Mouse (Mus musculus) A20 (cell line): ENCODE measurements around the gene Gse1.

Experiments used
- DNase-seq: peaks from one replicate; pipeline ENCODE4 v3.0.0-alpha.2; 2011; ENCODE audit warnings: low read depth, low spot score

Gene Gse1

DNA sequence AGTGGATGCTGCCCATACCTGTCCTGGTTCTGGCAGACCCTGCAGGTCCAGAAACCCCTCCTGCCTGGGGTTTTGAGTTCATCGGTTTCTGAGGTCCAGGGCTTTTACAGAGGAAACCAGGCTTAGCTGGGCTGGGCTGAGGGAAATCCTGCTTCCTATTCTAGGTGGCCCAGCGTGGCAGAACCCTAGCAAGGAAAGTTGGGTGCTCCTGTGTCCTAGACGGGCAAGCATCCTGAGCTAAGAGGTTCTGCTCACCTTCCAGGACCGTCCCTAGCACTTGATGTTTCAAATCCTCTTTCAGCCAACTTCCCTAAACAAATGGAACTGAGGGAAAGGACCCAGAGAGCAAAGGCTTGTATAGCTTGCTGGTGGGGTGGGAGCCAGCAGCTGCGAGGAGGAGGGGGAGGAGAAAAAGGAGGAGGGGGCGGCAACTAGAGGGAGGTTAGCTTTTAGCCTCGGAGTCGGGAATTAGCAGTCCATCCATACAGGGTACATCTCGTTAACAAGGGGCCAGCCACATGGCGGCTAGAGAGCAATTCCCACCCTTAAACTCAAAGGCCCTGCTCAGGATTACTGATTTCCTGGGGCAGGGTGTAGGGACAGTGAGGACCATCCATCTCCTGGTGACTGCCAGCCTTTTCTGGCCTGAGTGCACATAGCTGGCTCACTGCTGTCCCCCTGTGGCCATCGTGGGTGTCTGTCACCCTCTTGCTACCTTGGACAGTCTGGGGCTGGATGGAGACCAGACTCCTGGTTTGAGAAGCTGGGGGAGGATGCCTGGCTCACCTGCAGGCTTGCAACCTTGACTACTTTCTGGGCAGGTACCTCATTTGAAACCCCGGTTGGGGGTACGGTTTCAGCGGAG is 306.5 kb downstream of the Gse1 start:
- DNase-seq = peak; percentile 91

DNA sequence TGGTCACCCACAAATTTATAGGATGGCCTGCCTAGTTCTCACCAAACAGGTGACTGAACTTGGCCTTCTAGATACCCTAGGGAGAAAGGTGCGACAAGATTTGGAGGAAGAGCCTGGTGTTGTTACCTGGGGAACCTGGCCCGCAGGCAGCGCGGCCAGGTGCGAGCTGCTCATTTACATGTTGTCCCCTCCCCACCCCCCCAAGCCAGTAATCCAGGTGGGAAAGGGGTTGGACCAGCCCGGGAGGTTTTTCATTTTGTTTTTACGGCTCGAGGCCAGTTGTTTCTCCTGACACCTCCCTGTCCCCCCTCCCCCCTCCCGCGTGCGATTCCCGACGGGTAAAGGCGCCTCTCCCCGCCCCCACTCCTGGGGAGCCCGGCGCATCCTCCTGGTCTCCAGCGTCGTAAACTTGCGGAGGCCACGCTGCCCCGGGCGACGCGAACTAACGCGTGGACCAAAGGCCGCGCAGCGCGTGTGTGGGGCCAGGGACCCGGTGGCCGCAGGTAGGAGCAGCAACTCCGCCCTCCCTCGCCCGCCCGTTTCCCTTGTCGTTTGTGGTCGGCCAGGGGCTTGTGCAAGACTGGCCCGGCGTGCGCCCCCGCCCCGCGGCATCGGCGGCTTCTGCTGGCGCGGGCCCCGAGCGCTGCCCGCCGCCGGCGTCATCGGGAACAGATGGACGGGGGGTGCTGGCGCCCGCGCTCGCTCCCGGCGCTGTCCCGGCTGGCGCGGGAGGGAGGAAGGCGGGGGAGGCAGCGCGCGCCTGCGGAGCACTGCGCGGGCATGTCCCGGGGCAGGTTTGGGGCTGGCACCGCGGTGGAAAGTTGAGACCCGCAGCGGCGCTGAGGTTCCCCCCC is 307.4 kb downstream of the Gse1 start:
- peak; percentile 87 for DNase-seq

DNA sequence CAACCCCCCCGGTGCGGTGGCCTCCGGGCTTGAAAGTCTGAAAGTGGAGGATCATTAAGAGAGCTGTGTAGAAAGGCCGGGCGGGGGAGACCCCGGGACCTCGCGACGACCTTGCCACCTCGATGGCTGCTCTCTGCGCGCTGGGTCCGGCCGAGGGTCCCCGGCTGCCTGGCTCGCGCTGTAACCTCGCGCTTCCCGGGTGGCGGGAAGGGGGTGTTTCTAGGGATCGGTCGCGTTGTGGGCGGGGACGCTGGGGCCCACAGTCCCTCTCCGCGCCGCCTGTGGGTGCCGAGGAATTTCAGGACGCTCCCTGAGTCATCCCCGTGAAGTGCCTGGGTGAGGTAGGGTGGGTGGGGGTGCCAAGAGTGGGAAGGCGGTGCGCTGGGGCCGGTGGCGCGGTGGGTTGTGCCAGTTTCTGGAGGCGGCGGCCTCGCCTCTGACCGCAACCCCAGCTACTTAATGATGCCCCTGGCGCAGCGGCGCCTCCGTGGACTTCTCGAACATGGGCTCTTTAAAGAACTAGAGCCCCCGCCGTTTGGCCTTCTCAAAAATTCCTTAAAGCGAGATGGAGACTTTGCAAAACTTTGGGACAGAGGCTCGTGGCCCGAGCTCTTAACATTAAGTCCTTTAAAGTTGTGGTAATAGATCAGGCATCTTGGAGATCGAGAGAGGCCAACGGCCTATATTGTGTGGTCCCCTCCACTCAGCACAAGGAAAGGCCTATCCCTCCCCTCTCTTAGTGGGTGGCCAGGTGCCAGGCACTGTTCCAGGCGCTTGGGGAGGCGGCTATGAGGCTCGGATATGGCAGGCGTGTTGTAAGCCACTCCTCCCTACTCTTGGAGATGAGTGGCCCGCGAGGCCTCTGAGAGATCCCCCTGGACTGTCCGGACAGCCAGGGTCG is 308.3 kb downstream of the Gse1 start:
- DNase-seq = peak; percentile 88

DNA sequence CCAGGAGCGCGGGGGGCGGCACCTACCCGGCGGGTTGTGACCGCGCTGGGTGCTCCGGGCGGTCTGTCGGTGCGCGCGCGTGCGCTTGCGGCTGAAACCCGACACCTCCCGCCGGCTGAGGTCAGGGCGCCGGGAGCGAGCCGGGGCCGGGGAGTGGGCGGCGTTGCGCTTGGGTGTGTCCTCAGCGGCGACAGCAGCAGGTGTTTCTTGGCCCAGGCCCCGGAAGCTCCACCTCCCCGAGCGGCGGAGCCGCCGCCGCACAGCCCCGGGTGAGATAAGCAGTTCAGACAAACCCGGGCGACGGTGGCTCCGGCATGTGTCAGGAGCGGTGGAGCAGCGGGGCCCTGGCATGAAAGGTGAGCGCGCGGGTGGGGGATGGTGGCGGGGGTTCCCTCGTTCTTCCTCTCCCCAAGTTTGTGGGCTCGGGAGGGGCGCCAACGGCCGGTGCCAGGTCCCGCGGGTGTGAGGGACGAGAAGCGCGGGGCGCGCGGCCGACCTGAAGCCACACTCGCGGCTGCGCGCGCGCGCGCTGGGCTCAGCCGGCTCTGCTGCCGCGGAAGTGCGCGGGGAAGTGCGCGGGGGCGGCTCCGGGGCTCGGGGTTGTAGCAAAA is 309.1 kb downstream of the Gse1 start:
- peak; percentile 96 for DNase-seq

DNA sequence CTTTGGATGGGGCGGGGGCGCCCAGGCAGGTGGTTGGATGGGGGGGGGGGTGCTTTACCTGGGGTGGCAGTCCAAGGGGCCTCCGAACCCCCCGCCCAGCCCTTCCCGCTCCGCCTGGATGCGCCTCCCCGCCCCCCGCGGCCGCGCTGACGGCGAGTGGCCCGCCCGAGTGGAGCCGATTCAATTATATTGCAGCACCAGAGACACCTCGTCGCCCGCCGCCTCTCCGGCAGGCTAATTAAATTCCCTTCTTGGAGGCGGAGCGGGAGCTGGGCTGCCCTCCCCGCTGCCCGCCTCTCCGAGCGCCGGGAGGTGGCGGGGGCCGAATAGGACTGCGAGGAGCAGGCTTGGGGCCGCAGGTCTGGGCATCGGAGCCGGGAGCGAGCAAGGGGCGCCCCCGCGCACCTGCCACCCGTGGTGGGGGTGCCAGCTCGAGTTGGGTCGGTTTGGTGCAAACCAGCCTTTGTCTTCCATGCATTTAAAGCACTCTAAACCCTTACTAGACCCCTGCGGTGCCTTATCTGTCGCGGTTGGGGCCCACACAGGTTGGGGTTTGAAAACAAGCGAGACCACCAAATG is 309.7 kb downstream of the Gse1 start:
- DNase-seq = peak; percentile 82

DNA sequence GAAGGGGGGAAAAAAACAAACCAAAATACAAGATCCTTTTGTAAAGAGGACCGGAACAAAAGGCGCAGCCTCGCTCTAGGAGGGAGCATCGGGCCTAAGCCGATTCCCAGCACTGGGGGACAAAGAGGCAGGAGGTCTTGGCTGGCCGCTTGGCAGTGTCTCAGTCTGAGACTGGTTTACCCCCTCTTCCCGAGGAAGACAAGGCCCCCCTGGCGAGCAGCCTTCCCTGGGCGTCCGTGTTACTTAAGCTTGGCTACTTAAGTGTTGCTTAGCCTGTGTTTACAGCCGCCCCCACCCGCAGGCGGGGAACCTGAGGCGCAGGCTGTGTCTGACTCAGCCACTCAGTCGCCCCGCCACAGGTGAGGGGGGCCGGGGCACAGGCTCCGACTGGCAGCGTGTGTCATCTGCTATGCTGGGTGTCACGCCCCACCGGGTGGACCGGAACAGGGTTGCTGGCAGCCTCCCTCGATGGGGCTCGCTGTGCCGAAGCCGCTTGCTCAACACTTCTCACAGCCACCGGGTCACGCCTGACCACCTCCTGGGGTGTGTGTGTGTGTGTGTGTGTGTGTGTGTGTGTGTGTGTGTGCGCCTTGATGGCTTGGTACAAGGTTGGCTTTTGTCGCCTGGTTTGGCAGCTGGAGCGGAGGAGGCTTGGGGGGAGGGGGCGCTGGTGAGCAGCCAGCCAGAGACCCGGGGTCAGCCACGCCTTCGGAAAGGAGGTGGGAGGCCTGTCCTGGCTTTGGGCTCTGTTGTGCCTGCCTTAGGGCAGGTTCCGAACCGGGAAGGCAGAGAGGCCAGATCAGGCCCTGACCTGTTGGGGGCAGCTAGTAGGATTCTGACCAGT is 310.4 kb downstream of the Gse1 start:
- peak; percentile 98 for DNase-seq

DNA sequence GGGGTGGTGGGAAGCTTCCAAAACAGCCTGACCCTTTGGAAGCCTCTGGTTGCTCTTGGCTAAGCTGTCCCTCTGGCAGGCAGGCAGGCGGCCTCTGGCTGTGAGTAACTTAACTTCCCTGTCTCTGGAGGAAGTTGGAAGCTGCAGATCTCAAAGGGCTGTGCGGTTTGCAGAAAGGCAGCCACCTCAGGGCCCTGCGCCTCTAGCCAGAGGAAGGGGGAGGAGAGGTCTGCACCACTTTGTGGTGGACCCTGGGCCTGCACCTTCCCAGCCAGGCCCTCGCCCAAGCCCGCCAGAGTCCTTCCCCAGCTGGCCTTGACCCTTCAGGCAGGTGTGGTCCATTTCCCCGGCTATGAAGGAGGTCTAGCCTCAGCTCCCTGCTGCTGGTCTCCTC is 311.1 kb downstream of the Gse1 start:
- peak; percentile 73 for DNase-seq

DNA sequence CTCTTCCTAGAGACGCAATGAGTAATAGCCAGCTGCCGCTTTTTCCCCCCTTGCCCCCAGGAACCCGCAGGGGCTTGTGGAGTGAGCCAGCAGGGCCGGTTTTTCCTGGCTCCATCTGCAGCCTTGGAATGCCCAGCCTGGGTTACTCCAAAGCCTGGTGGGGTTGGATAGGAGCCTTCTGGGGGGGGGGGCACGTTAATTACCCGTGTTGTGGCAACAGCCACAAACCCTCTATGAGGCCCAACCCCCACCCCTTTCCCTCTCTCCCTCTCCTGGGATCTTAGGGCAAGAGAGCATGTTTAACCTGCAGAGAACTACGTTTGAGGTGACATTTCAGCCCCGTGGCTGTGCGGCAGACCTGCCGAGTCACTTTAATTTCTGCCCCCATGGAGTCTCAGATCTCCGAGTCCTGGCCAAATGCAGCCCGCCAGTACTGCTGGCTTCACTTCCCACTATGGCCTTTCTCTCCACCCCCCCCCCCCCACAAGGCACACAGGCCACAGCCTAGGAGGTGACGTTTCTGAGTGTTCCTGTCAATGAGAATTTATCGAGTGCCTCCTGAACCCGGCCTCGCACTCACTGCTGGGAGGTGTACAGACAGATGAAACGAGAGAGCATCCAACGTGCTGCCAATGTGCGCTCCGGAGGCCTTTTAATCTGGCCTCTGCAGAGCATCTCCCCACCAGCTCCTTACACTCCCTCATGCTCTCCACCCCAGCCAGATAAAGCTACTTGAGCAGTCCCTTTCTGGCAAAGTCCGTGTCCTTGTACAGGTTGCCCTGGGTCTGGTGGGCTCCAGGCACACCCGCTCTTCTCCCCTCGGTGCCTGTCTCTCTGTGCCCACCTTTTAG is 311.7 kb downstream of the Gse1 start:
- peak; percentile 66 for DNase-seq

DNA sequence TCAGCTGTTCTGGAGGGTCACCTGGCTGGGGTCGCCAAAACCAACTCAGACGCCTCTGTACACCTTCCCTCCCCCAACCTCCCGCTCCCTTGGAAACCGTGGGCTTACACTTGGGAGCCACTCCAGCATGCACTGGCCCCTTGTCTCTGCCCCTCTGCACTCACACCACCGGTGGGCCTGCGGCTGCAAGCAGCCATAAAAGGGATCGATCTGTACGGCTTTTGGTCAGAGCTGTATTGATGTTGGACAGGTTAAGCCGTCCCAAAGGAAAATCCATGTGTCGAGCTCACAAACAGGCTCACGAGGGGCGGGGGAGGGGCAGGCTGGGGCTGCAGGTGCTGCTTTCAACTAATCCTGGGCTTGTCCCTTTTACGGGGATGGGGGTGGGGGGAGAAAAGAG is 314.7 kb downstream of the Gse1 start:
- peak; percentile 74 for DNase-seq

DNA sequence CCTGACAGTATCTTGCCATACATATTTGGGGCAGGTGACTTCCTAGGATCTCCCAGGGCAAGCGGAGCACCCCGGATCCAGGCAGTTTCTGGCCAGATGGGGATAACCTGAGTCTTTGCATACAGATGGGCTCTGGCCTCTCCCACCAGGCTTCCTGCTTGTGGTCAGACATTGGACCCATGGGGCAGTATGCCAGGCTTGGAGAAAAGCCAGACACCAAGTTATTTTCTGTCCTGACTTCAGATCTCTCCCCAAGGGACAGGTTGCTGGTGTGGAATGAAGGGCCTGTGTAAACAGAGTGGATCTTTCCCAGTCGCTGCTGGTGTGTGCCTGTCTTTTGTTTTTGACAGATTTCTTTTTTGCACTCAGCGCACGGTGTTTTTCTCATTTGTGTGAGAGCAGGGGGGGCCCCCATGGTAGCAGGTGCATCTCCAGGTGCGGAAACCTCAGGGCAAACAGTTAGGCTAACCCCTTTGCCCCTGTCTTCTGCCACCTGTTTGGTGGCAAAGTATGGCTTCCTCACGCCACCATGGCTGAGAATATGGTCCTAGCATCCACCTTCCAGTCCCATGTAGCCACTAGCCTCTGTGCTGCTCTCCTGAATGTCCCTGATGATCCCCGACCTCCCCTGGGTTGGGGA is 315.3 kb downstream of the Gse1 start:
- peak; percentile 89 for DNase-seq

DNA sequence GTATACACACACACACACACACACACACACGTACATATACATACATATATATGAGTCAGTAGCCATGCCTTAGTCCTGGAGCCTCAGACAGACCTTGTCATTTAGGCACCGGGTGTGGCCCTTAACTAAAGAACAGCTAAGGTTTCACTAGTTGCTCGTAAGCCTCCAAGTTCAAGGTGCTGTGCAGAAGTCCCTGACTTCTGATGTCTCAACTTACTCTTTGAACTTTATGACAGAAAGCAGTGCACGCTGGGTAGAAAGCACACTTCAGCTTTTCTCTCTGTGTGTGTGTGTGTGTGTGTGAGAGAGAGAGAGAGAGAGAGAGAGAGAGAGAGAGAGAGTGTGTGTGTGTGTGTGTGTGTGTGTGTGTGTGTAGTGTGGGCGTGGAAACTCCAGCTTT is 315.9 kb downstream of the Gse1 start:
- DNase-seq = no peak

DNA sequence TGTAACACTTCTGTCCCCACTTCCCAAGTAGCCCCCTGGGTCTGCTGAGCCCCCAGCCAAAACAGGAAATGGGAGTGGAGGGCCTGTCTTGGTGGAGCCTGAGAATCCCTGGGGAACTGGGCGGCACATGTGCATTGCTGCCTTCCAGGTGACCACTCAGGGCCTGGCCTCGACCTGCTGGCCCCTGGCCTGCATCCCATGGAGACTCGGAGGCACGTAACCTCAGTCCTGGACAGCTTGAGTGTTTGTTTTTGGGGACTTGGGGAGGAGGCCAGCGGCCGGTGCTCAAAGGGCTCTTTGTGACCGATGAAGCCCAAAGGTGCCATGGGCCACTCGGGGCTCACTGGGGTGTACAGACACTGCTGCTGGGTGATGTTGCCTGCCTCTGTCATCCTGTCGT is 319.3 kb downstream of the Gse1 start:
- DNase-seq = no peak

DNA sequence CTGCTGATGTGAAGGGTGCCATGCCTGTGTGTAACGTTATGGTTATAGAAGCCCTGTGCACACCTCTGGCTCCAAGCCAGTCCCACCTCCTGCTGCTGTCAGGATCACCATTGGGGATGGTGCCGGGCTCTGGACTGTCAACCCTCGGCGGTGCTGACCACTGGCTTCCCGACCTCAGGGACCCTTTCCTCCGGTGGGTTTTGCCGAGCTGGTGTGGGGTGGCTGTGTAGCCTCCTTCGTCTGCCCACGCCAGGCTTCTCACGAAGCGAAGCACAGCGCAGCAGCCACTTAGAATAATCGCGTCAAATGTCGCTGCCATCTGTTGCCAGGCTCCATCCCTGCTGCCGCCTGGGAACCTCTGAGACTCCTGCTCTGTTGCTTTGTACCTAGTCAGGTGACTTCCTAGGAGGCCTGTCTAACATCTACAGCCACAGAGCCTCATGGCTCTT is 320.1 kb downstream of the Gse1 start:
- no peak for DNase-seq

DNA sequence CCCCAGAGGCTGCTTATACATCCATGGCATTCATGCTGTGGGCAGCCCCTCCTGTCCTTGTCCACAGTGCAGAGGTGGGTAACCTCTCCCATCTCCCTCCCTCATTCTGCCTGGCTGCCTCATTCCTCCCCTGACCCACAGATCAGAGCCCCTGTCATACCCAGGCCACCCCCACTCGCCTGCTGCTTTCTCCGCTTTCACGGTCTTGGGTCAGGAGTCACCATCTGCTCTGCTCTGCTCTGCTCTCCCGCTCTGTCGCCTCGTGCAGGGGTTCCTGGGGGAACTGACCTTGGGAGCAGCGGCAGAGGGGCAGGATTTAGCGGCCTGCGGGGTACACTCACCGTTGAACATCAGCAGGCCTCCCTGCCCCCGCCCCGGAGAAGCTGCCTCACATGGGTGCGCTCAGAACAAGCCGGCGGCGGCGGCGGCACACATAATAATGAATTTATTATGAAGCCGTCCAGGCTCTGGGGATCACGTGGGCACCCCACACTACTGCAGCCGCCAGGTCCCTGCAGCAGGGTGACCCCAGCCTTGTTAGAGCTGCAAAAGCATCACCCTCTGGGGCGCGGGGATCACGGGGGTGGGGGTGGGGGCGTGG is 321.2 kb downstream of the Gse1 start:
- DNase-seq = no peak

DNA sequence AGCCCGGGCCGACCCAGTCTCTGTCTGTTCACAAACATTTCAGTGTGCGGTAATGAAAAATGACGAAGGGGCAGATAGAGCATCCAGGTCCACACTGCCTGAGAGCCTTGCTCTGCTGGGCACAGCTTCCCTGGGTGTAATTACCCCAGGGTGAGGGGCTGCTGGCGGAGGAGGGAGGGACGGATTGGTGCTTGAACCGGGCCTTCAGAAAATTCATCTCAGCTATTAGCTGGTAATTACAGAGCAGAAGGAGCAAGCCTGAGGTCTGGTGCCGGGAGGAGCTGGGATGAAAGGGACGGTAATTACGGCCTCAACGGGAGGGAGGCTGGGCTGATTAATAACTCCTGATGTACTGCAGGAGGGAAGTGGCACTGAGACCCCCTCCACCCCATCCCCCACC is 321.7 kb downstream of the Gse1 start:
- DNase-seq = no peak

DNA sequence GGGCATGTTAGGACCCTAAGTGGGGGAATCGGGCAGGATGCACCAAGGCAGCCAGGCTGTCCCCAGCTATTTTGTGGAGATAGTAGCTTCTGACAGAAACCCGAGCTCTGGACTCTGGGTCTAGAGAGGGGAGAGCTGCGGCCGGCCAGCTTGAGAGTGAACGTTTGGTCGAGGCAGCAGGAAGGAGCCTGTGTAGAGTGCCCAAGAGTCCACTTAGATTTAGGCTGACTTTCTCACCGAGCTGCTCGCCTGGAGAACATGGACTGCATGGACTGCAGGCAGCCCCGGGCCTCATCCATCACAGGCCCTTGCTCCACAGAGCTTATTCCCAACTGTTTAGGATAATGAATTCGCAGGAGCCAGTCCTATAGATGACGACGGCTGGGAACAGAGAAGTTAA is 322.2 kb downstream of the Gse1 start:
- no peak for DNase-seq

DNA sequence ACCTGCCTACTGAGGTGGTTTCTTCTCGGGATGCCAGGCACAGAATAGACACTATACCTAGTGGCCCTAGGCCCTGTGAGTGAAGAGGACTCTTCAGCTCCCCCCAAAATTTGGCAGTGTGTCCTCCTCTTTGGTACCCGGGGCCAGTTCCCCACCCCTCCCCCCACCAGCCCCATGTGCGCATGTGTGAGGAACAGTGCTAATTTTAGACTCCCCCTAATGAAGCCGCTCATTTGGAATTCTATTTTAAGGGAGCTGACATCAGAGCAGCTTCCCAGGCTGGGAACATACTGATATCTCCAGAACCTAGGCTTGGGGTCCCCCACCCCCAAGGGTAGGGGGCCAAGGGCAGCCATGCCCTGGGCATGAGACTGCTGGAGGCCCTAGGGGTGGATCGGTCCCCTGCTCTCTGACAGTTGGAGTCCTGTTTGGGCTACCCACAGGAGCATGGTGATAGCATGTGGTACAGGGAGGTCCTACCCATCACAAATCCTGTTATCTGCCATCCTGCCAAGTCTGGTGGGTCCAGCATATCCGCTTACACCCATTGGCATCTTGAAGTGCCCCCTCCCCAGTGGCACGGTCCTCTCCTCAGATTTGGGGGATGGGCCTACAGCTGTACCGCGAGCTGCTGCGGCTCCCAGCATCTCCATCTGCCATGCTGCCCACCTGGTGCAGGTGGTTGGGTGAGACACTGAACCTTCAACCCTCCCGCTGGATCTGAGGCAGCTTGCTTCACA is 322.9 kb downstream of the Gse1 start:
- DNase-seq = no peak

DNA sequence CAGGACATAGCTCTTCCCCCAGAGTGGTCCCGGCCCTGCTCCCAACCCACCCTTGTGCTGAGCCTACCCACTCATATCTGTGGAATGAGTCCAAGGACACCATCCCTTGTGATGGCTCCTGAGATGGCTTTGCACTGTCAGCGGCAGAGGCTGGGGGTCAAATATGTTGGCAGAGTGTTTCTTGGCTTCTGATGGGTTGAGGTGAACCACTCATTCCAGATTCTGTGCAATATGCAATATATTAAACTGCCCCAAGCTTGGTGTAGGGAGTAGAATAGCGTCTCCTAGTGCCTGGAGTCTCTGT is 323.4 kb downstream of the Gse1 start:
- no peak for DNase-seq
